Mouse (Mus musculus) stomach, postnatal 0 days (tissue): Measurements from ENCODE around the gene Pea15a.

ENCODE experiments used
- CTCF ChIP-seq: IDR thresholded peaks from 2 replicates; pipeline ENCODE4 v1.5.1; 2016; ENCODE audit warnings: antibody characterized with exemption, low read depth, mild to moderate bottlenecking, moderate library complexity
- EP300 ChIP-seq: optimal IDR thresholded peaks from 2 replicates; pipeline ENCODE3; 2016; ENCODE audit warnings: antibody characterized with exemption

DNA sequence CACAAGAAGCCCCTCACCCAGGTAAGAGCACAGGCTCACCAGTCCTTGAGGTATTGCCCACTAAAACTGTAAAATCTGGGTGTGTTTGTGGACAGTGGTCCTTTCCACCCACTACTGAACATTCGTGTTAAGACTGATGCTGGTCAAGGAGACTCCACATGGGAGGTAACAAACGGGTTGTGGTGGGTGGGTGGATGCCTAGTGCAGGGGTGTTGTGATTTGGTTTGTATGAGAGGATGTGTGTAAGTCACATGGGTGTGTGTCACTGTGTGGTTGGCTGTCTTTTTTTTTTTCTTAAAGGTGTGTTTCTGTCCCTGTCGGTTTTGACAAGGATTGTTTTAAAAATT, 890 bp downstream of the Pea15a start:
- TF ChIP-seq CTCF, result no peak
- TF ChIP-seq EP300, result no peak
